Mouse (Mus musculus) MEL (cell line): Measurements from ENCODE around the gene Map6.

Source experiments
- CHD1 ChIP-seq: IDR thresholded peaks from 2 replicates; pipeline ENCODE4 v1.6.1; 2012; ENCODE audit warnings: low read depth, mild to moderate bottlenecking, inconsistent platforms, low read length, improper control_type of control experiment
- CTCF ChIP-seq, 3 experiments: IDR thresholded peaks in 2 of 3; conservative IDR thresholded peaks in 1 of 3; 2 replicates each; pipeline ENCODE4 v1.5.1; 2011 to 2012; ENCODE audit warnings: low read length in 3 of 3, low read depth in 2 of 3, mild to moderate bottlenecking in 2 of 3, improper control_type of control experiment in 1 of 3, inconsistent platforms in 1 of 3, mixed read lengths in 1 of 3, moderate library complexity in 1 of 3; ENCODE audit not compliant: control insufficient read depth in 1 of 3, insufficient read depth in 1 of 3, poor library complexity in 1 of 3, severe bottlenecking in 1 of 3
- ETS1 ChIP-seq: IDR thresholded peaks from 2 replicates; pipeline ENCODE4 v1.6.1; 2012; ENCODE audit warnings: low read depth, mild to moderate bottlenecking, inconsistent platforms, low read length, improper control_type of control experiment, moderate library complexity
- MAZ ChIP-seq: IDR thresholded peaks from 2 replicates; pipeline ENCODE4 v1.6.1; 2012; ENCODE audit warnings: low read depth, mild to moderate bottlenecking, inconsistent platforms, low read length, improper control_type of control experiment
- POLR2AphosphoS2 ChIP-seq: IDR thresholded peaks from 2 replicates; pipeline ENCODE4 v1.6.1; 2011; ENCODE audit warnings: low read length, improper control_type of control experiment
- TCF12 ChIP-seq: IDR thresholded peaks from 2 replicates; pipeline ENCODE4 v1.6.1; 2014; ENCODE audit warnings: low read depth, mild to moderate bottlenecking, inconsistent platforms, low read length, improper control_type of control experiment, moderate library complexity
- ZNF384 ChIP-seq: IDR thresholded peaks from 2 replicates; pipeline ENCODE4 v1.6.1; 2012; ENCODE audit warnings: low read depth, mild to moderate bottlenecking, inconsistent platforms, low read length, improper control_type of control experiment

DNA sequence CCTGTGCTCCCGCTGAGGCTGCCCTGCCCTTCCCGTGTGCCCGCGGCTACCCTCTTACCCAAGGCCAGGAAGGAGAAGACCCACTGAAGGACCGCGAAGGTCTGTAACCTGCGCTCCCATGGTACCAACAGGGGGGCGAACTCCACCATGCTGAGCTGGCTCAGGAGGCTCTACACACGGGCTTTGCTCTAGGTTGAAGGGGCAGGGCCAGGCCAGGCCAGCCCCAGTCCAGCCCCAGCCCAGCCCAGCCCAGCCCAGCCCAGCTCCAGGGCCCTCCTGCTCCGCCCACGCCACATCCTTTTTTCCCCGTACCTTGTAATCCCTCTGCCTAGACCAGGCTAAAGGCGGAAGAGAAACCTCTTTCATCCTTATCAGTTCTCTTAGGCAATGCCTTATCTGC is 28.8 kb upstream of the Map6 start, which contains the start of gene Mogat2:
- TF ChIP-seq TCF12 (no peak), POLR2AphosphoS2 (no peak), CTCF (IDR thresholded peaks at IDR 0.05 in 2 of 3, conservative IDR thresholded peaks at IDR 0.05 in 1 of 3; ENCODE audit: control insufficient read depth in 1 of 3, insufficient read depth in 1 of 3, low read depth in 2 of 3, low read length in 3 of 3, poor library complexity in 1 of 3, severe bottlenecking in 1 of 3) (no peak), MAZ (no peak), ETS1 (no peak), ZNF384 (no peak), CHD1 (no peak)
